In the genomic region with DNA sequence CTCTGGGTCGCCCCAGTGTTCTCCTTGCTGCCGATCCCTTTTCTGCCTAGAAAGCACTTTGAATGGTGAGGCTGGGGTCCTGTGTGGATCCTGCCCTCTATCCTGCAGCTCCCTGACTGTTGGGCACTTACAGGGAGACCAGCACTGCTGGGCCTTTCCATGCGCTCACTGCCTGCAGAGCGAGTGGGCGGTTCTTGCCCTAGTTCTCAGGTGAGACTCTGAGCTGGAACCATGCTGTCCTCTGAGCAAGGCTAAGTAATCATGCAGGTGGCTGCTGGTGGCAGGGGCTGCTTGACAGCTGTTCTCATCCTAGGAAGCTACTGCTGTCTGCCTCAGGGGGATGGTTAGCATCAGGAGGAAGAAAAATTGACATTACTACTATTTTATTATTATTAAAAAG, we compare ENCODE assay signal across 11 mouse cellular contexts. TPM values are rescaled to one million over a fixed set of nuclear protein-coding genes. Genes with fewer than 3 reads are reported as not detected.
DNase-seq lines count a peak whose midpoint lies in the region; ATAC-seq and TF ChIP-seq lines count a peak whose summit lies in the region.
"Had no signal": no experiment of that assay in that cellular context is flagged by ENCODE, and none has a peak within 500 bp of the region (broad histone marks: within the 10 kb centered on the region; RNA-seq: fewer than 3 reads in every experiment).

No protein-coding gene starts in this region.

- H3K9ac ChIP-seq in liver, embryonic 12.5 days: no peak overlapping the region
- H3K9ac ChIP-seq: forebrain, embryonic 12.5 days; kidney, embryonic 15.5 days had no signal

- WGBS in kidney, adult 2 months: 91% methylated on average over 5 of the region's 5 CpGs
- WGBS in bone marrow, adult 2 months: 77% methylated on average over 5 of the region's 5 CpGs
- 79% methylated on average over 5 of the region's 5 CpGs for WGBS in liver, embryonic 12.5 days (ENCODE audit: insufficient replicate concordance)

- DNase-seq in kidney, adult 2 months: no peak
- DNase-seq in kidney, adult 8-10 months: no peak
- peak; percentile 70 for DNase-seq in brain, adult 2 months (ENCODE audit: low read depth, low spot score)
- no peak for DNase-seq in cerebellum, postnatal 10 days
- DNase-seq in spleen, adult 12 weeks (ENCODE audit: low spot score): no peak
- no peak for DNase-seq in adrenal gland, adult 2 months
- DNase-seq: thymus, postnatal 36 days had no signal

- H3K27ac ChIP-seq in kidney, adult 2 months (ENCODE audit: insufficient read depth, low read depth, low read length): peak overlapping the region; percentile 10; the same call in 1 of the 2 replicates
- peak overlapping the region; percentile 83 for H3K27ac ChIP-seq in bone marrow, adult 2 months (ENCODE audit: control insufficient read depth, insufficient read depth, low read depth, low read length, poor library complexity)
- peak overlapping the region; percentile 55 for H3K27ac ChIP-seq in liver, embryonic 12.5 days
- H3K27ac ChIP-seq: kidney, embryonic 15.5 days had no signal

- no peak overlapping the region for H3K4me3 ChIP-seq in kidney, adult 2 months (ENCODE audit: insufficient read depth, low read depth, low read length)
- no peak overlapping the region for H3K4me3 ChIP-seq in bone marrow, adult 2 months (replicated peaks; ENCODE audit: control insufficient read depth, low read depth, low read length)
- no peak overlapping the region for H3K4me3 ChIP-seq in liver, embryonic 12.5 days
- H3K4me3 ChIP-seq: forebrain, embryonic 12.5 days; kidney, embryonic 15.5 days had no signal

- TF ChIP-seq POLR2A in kidney, adult 2 months (IDR thresholded peaks at IDR 0.05; ENCODE audit: low read depth, low read length): no peak
- no peak for TF ChIP-seq POLR2A in bone marrow, adult 2 months (IDR thresholded peaks at IDR 0.05; ENCODE audit: borderline replicate concordance, control insufficient read depth, low read depth, low read length)

- peaks cover 37% of the 10 kb centered on the region for H3K4me1 ChIP-seq in kidney, adult 2 months (ENCODE audit: control insufficient read depth, insufficient read depth, low read length)
- peaks cover 8% of the 10 kb centered on the region for H3K4me1 ChIP-seq in bone marrow, adult 2 months (ENCODE audit: control insufficient read depth, insufficient read depth, low read length)
- peaks cover 19% of the 10 kb centered on the region for H3K4me1 ChIP-seq in liver, embryonic 12.5 days
- H3K4me1 ChIP-seq: kidney, embryonic 15.5 days had no signal

- H3K9me3 ChIP-seq in liver, embryonic 12.5 days (replicated peaks): no peaks in the 10 kb centered on the region
- H3K9me3 ChIP-seq: forebrain, embryonic 12.5 days; kidney, embryonic 15.5 days had no signal

- ATAC-seq in liver, embryonic 12.5 days: no peak

- no peak for TF ChIP-seq CTCF in kidney, adult 2 months (conservative IDR thresholded peaks at IDR 0.05; ENCODE audit: insufficient read depth, insufficient read length, low read depth, low read length)
- no peak for TF ChIP-seq CTCF in bone marrow, adult 2 months (IDR thresholded peaks at IDR 0.05; ENCODE audit: control insufficient read depth, insufficient read depth, low read length)

- H3K36me3 ChIP-seq in kidney, adult 2 months (ENCODE audit: control insufficient read depth, insufficient read depth, low read length): no peaks in the 10 kb centered on the region
- peaks cover 28% of the 10 kb centered on the region for H3K36me3 ChIP-seq in liver, embryonic 12.5 days
- H3K36me3 ChIP-seq: forebrain, embryonic 12.5 days had no signal

- H3K4me2 ChIP-seq in liver, embryonic 12.5 days: 0 out of 2 replicates have a peak overlapping the region, but pooled peaks have one; percentile 8
- H3K4me2 ChIP-seq: forebrain, embryonic 12.5 days; kidney, embryonic 15.5 days had no signal

- no peaks in the 10 kb centered on the region for H3K27me3 ChIP-seq in kidney, adult 2 months (replicated peaks; ENCODE audit: control insufficient read depth, insufficient read depth, low read length)
- H3K27me3 ChIP-seq in liver, embryonic 12.5 days (replicated peaks): no peaks in the 10 kb centered on the region
- H3K27me3 ChIP-seq: forebrain, embryonic 12.5 days; kidney, embryonic 15.5 days had no signal

RNA-seq across cellular contexts. Expression of gene Poc1a, which starts 28.1 kb away (rescaled TPM):
- polyA plus RNA-seq in kidney, adult 2 months (2012; rRNA removed): 5.8 and 6.1 TPM in 2 replicates
- 45.1 and 46.9 TPM in 2 replicates for polyA plus RNA-seq in bone marrow, adult 2 months (2011; ENCODE audit: insufficient read depth, insufficient read length, low replicate concordance, missing spikeins)
- polyA plus RNA-seq in liver, embryonic 12.5 days (2016; fragmentation: Nextera tagmentation; extraction: Ambion mirVana): 28.8 and 29.0 TPM in 2 replicates
- 1 to 10 TPM; 3.4 to 5.4 TPM for total RNA-seq in adrenal gland, adult 2 months (2021)
- polyA plus RNA-seq in adrenal gland, adult 2 months (2012; rRNA removed): 5.4 and 7.1 TPM in 2 replicates

RNA-seq across cellular contexts. Expression of gene Dusp7, which starts 59.4 kb away (rescaled TPM):
- 38.8 and 44.1 TPM in 2 replicates for polyA plus RNA-seq in kidney, adult 2 months (2012; rRNA removed)
- polyA plus RNA-seq in bone marrow, adult 2 months (2011; ENCODE audit: insufficient read depth, insufficient read length, low replicate concordance, missing spikeins): 3.8 and 11.6 TPM in 2 replicates
- polyA plus RNA-seq in liver, embryonic 12.5 days (2016; fragmentation: Nextera tagmentation; extraction: Ambion mirVana): 10.4 and 10.5 TPM in 2 replicates
- 10 to 100 TPM; 12.8 to 18.7 TPM for total RNA-seq in adrenal gland, adult 2 months (2021)
- 40.2 and 46.7 TPM in 2 replicates for polyA plus RNA-seq in adrenal gland, adult 2 months (2012; rRNA removed)

Comparison
In these comparisons a context has a peak if more than half of its experiments do, and no peak if none do; other contexts are left out.
1. H3K27ac ChIP-seq: peak in every context shown above with its lines; median percentile 83 in bone marrow, adult 2 months; 55 in liver, embryonic 12.5 days; 10 in kidney, adult 2 months.